14 mouse cellular contexts compared by ENCODE assay signal in the genomic region with DNA sequence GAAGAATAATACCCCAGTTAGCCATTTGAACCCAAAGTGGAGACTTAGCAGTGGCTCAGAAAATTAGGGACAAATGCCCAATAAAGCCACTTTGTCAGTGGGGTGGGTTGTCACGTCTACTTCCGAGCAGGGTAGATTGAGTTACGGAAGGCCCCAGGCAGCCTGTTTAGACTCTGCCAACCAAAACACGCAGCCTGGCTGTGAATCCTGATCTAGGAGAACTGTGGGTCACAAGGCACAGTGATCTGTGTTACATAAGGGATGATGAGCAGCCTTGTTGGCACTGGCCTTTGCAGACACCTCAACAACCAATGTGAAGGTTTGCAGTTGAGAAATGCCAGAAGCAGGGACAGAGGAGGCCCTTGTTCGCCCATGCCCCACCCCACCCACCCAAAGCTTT.
DNase-seq lines count a peak whose midpoint lies in the region; ATAC-seq lines count a peak whose summit lies in the region.
"Had no signal": no experiment of that assay in that cellular context is flagged by ENCODE, and none has a peak within 500 bp of the region (broad histone marks: within the 10 kb centered on the region; RNA-seq: fewer than 3 reads in every experiment).

No protein-coding gene starts in this region.

- H3K4me3 ChIP-seq in kidney, embryonic 16.5 days (ENCODE audit: low read length) = no peak overlapping the region
- no peak overlapping the region for H3K4me3 ChIP-seq in heart, embryonic 13.5 days
- no peak overlapping the region for H3K4me3 ChIP-seq in hindbrain, embryonic 14.5 days (replicated peaks; ENCODE audit: low read length)
- H3K4me3 ChIP-seq in forebrain, embryonic 11.5 days (ENCODE audit: low read depth, low read length) = no peak overlapping the region
- H3K4me3 ChIP-seq: erythroblast, embryonic 14.5 days; limb, embryonic 15.5 days; midbrain, embryonic 15.5 days had no signal

- no peaks in the 10 kb centered on the region for H3K9me3 ChIP-seq in kidney, embryonic 16.5 days (ENCODE audit: low read length)
- H3K9me3 ChIP-seq in heart, embryonic 13.5 days = no peaks in the 10 kb centered on the region
- H3K9me3 ChIP-seq in hindbrain, embryonic 14.5 days (ENCODE audit: control insufficient read depth, low read length) = no peaks in the 10 kb centered on the region
- no peaks in the 10 kb centered on the region for H3K9me3 ChIP-seq in forebrain, embryonic 11.5 days (ENCODE audit: control insufficient read depth, low read length)
- H3K9me3 ChIP-seq: limb, embryonic 15.5 days; midbrain, embryonic 15.5 days had no signal

- peak; percentile 29 for DNase-seq in adrenal gland, adult 8-10 months
- no peak for DNase-seq in adrenal gland, postnatal 10 days
- DNase-seq in kidney, adult 9 months = peak; percentile 65
- peak; percentile 45 for DNase-seq in brain, adult 2 months (ENCODE audit: low read depth, low spot score)
- no peak for DNase-seq in hindbrain, embryonic 14.5 days (ENCODE audit: low spot score)
- DNase-seq in forebrain, embryonic 11.5 days (ENCODE audit: low spot score) = no peak

- H3K4me2 ChIP-seq in kidney, embryonic 16.5 days (replicated peaks; ENCODE audit: low read depth, low read length) = no peak overlapping the region
- H3K4me2 ChIP-seq in heart, embryonic 13.5 days = no peak overlapping the region
- H3K4me2 ChIP-seq in hindbrain, embryonic 14.5 days (replicated peaks) = no peak overlapping the region
- no peak overlapping the region for H3K4me2 ChIP-seq in forebrain, embryonic 11.5 days (ENCODE audit: low read depth, low read length, severe bottlenecking)
- H3K4me2 ChIP-seq: limb, embryonic 15.5 days; midbrain, embryonic 15.5 days had no signal

- H3K27ac ChIP-seq in kidney, embryonic 16.5 days (ENCODE audit: low read length) = no peak overlapping the region
- peak overlapping the region; percentile 56 for H3K27ac ChIP-seq in heart, embryonic 13.5 days (replicated peaks)
- H3K27ac ChIP-seq in hindbrain, embryonic 14.5 days = no peak overlapping the region
- no peak overlapping the region for H3K27ac ChIP-seq in forebrain, embryonic 11.5 days (ENCODE audit: low read depth, low read length)
- H3K27ac ChIP-seq: limb, embryonic 15.5 days; midbrain, embryonic 15.5 days; stomach, postnatal 0 days had no signal

- H3K9ac ChIP-seq in kidney, embryonic 16.5 days (replicated peaks; ENCODE audit: low read length) = no peak overlapping the region
- no peak overlapping the region for H3K9ac ChIP-seq in heart, embryonic 13.5 days
- no peak overlapping the region for H3K9ac ChIP-seq in hindbrain, embryonic 14.5 days
- H3K9ac ChIP-seq in forebrain, embryonic 11.5 days (ENCODE audit: low read length) = no peak overlapping the region
- H3K9ac ChIP-seq: limb, embryonic 15.5 days; midbrain, embryonic 15.5 days had no signal

- no peaks in the 10 kb centered on the region for H3K4me1 ChIP-seq in kidney, embryonic 16.5 days (ENCODE audit: insufficient read depth, low read length)
- peaks cover 50% of the 10 kb centered on the region for H3K4me1 ChIP-seq in heart, embryonic 13.5 days
- no peaks in the 10 kb centered on the region for H3K4me1 ChIP-seq in hindbrain, embryonic 14.5 days (replicated peaks; ENCODE audit: control insufficient read depth, insufficient read depth, low read length)
- H3K4me1 ChIP-seq in forebrain, embryonic 11.5 days (replicated peaks; ENCODE audit: control insufficient read depth, insufficient read depth, low read length) = no peaks in the 10 kb centered on the region
- H3K4me1 ChIP-seq: limb, embryonic 15.5 days; midbrain, embryonic 15.5 days had no signal

- 38% methylated on average over 5 of the region's 5 CpGs for WGBS in kidney, embryonic 16.5 days
- 56% methylated on average over 5 of the region's 5 CpGs for WGBS in heart, embryonic 13.5 days
- 78% methylated on average over 5 of the region's 5 CpGs for WGBS in hindbrain, embryonic 14.5 days
- 77% methylated on average over 5 of the region's 5 CpGs for whole genome bisulfite sequencing in forebrain, embryonic 11.5 days

- no peaks in the 10 kb centered on the region for H3K27me3 ChIP-seq in kidney, embryonic 16.5 days (ENCODE audit: insufficient read depth, low read length)
- no peaks in the 10 kb centered on the region for H3K27me3 ChIP-seq in heart, embryonic 13.5 days (replicated peaks)
- H3K27me3 ChIP-seq in hindbrain, embryonic 14.5 days (ENCODE audit: control insufficient read depth, insufficient read depth, low read length) = no peaks in the 10 kb centered on the region
- H3K27me3 ChIP-seq in forebrain, embryonic 11.5 days (ENCODE audit: control insufficient read depth, insufficient read depth, low read length) = no peaks in the 10 kb centered on the region
- H3K27me3 ChIP-seq: limb, embryonic 15.5 days; midbrain, embryonic 15.5 days had no signal

- ATAC-seq in kidney, embryonic 16.5 days (ENCODE audit: low FRiP score, low TSS enrichment) = no peak
- ATAC-seq in heart, embryonic 13.5 days (ENCODE audit: extremely low read depth, insufficient number of reproducible peaks, low FRiP score, low TSS enrichment) = no peak
- ATAC-seq in hindbrain, embryonic 14.5 days (ENCODE audit: low FRiP score) = no peak
- ATAC-seq in forebrain, embryonic 11.5 days (replicated peaks; ENCODE audit: low FRiP score) = no peak
- ATAC-seq: hindbrain, embryonic 16.5 days; lung, postnatal 0 days; midbrain, embryonic 15.5 days had no signal

- no peaks in the 10 kb centered on the region for H3K36me3 ChIP-seq in kidney, embryonic 16.5 days (ENCODE audit: insufficient read depth, low read length)
- H3K36me3 ChIP-seq in heart, embryonic 13.5 days = no peaks in the 10 kb centered on the region
- H3K36me3 ChIP-seq in hindbrain, embryonic 14.5 days (replicated peaks; ENCODE audit: control insufficient read depth, insufficient read depth) = no peaks in the 10 kb centered on the region
- H3K36me3 ChIP-seq in forebrain, embryonic 11.5 days (ENCODE audit: control insufficient read depth, insufficient read depth, low read length) = no peaks in the 10 kb centered on the region
- H3K36me3 ChIP-seq: limb, embryonic 15.5 days; midbrain, embryonic 15.5 days had no signal

Comparison
In these comparisons a context has a peak if more than half of its experiments do, and no peak if none do; other contexts are left out.
1. DNase-seq: peak in adrenal gland, adult 8-10 months (single experiment), kidney, adult 9 months (single experiment) and brain, adult 2 months (single experiment); none in adrenal gland, postnatal 10 days (single experiment), hindbrain, embryonic 14.5 days (single experiment) and forebrain, embryonic 11.5 days (single experiment).